ENCODE assay signal across 32 mouse cellular contexts in the genomic region with DNA sequence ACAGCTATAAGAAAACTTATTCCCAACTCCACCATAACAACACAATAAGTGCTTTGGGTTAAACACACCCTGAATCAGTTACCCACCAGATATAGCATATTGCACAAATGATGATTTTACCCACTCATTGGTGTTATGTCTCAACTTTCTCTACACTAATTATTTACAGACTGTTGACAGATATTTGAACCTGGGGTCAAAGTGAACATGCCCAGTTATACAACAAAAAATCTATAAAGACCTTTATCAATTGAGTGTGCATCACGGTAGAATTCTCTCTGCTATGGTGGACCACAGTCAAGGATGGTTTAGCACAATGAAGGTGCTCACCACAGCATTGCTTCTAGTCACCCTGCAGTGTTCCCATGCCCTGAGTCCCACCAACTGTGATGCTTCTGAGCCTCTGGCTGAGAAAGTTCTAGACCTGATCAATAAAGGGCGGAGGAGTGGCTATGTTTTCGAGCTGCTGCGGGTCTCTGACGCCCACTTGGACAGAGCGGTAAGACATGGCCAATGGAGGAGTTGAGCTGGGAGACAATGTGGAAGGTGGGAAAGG. TPM values are rescaled to one million over a fixed set of nuclear protein-coding genes. Genes with fewer than 3 reads are reported as not detected.
DNase-seq lines count a peak whose midpoint lies in the region; TF ChIP-seq lines count a peak whose summit lies in the region.
"Had no signal": no experiment of that assay in that cellular context is flagged by ENCODE, and none has a peak within 500 bp of the region (broad histone marks: within the 10 kb centered on the region; RNA-seq: fewer than 3 reads in every experiment).

Gene Hrg (plus strand): TSS at position 233 of the 556 bp plus-strand sequence.

- TF ChIP-seq CTCF in kidney, adult 2 months (conservative IDR thresholded peaks at IDR 0.05; ENCODE audit: insufficient read depth, insufficient read length, low read depth, low read length), result no peak
- TF ChIP-seq CTCF in liver, adult 2 months (IDR thresholded peaks at IDR 0.05; ENCODE audit: low read depth, low read length), result no peak

- no peaks in the 10 kb centered on the region for H3K4me1 ChIP-seq in kidney, adult 2 months (ENCODE audit: control insufficient read depth, insufficient read depth, low read length)
- H3K4me1 ChIP-seq in liver, adult 2 months (ENCODE audit: control insufficient read depth, insufficient read depth, low read length), result peaks cover 25% of the 10 kb centered on the region
- H3K4me1 ChIP-seq: embryonic facial prominence, embryonic 12.5 days; embryonic facial prominence, embryonic 15.5 days; heart, embryonic 15.5 days; hindbrain, embryonic 13.5 days had no signal

- no peaks in the 10 kb centered on the region for H3K27me3 ChIP-seq in kidney, adult 2 months (replicated peaks; ENCODE audit: control insufficient read depth, insufficient read depth, low read length)
- H3K27me3 ChIP-seq in liver, adult 2 months (ENCODE audit: control insufficient read depth, insufficient read depth, low read length), result no peaks in the 10 kb centered on the region
- H3K27me3 ChIP-seq: CH12.LX; embryonic facial prominence, embryonic 12.5 days; embryonic facial prominence, embryonic 15.5 days; heart, embryonic 12.5 days; heart, embryonic 15.5 days; hindbrain, embryonic 13.5 days had no signal

- no peaks in the 10 kb centered on the region for H3K36me3 ChIP-seq in kidney, adult 2 months (ENCODE audit: control insufficient read depth, insufficient read depth, low read length)
- H3K36me3 ChIP-seq in liver, adult 2 months (ENCODE audit: control insufficient read depth, insufficient read depth, low read length), result peaks cover 25% of the 10 kb centered on the region
- H3K36me3 ChIP-seq: embryonic facial prominence, embryonic 12.5 days; embryonic facial prominence, embryonic 15.5 days; G1E; heart, embryonic 12.5 days; heart, embryonic 15.5 days; hindbrain, embryonic 10.5 days; hindbrain, embryonic 13.5 days had no signal

- H3K9ac ChIP-seq in liver, adult 2 months (ENCODE audit: low read depth, low read length), result peak within 1 kb of the TSS; percentile 80
- H3K9ac ChIP-seq: embryonic facial prominence, embryonic 12.5 days; embryonic facial prominence, embryonic 15.5 days; forebrain, postnatal 0 days; heart, embryonic 12.5 days; heart, embryonic 15.5 days; hindbrain, embryonic 13.5 days had no signal

- DNase-seq in adrenal gland, postnatal 14 days, result no peak
- no peak for DNase-seq in adrenal gland, postnatal 4 days (ENCODE audit: low spot score in 2 of 2)
- peak; percentile 30 for DNase-seq in kidney, adult 2 months
- no peak for DNase-seq in kidney, postnatal 10 days
- DNase-seq in liver, adult 2 months (ENCODE audit: extremely low read depth, low read depth, low spot score), result peak; percentile 92
- DNase-seq in liver, result no peak
- DNase-seq: adrenal gland, adult 2 months; adrenal gland, postnatal 36 days; B cell, adult 2 months; cerebellum, adult 11 months; cerebellum, adult 2 months; cerebellum, adult 9-11 months; cerebellum, postnatal 25 days; forebrain, postnatal 0 days; gastrocnemius, adult 2 months; gastrocnemius, postnatal 14 days; heart, adult 18-20 months; heart, postnatal 10 days; heart, postnatal 36 days had no signal

- WGBS in kidney, adult 2 months, result 93% methylated on average over 6 of the region's 6 CpGs
- 30% methylated on average over 6 of the region's 6 CpGs for WGBS in liver, adult 2 months

- no peaks in the 10 kb centered on the region; the same call in 1 of the 2 replicates for H3K79me2 ChIP-seq in liver, adult 2 months (ENCODE audit: control insufficient read depth, insufficient read depth, low read length)

- no peak within 1 kb of the TSS for H3K27ac ChIP-seq in kidney, adult 2 months (ENCODE audit: insufficient read depth, low read depth, low read length)
- peak within 1 kb of the TSS; percentile 92 for H3K27ac ChIP-seq in liver, adult 2 months (replicated peaks; ENCODE audit: insufficient read depth, low read depth, low read length)
- H3K27ac ChIP-seq: embryonic facial prominence, embryonic 12.5 days; embryonic facial prominence, embryonic 15.5 days; gastrocnemius, adult 2 months; heart, embryonic 15.5 days; hindbrain, embryonic 10.5 days; hindbrain, embryonic 13.5 days had no signal

- no peak within 1 kb of the TSS for H3K4me3 ChIP-seq in kidney, adult 2 months (ENCODE audit: insufficient read depth, low read depth, low read length)
- H3K4me3 ChIP-seq in liver, adult 2 months (ENCODE audit: insufficient read depth, low read depth, low read length), result peak within 1 kb of the TSS; percentile 51
- H3K4me3 ChIP-seq: embryonic facial prominence, embryonic 12.5 days; embryonic facial prominence, embryonic 15.5 days; gastrocnemius, adult 2 months; heart, embryonic 12.5 days; heart, embryonic 15.5 days; hindbrain, embryonic 10.5 days; hindbrain, embryonic 13.5 days had no signal

- TF ChIP-seq POLR2A in kidney, adult 2 months (IDR thresholded peaks at IDR 0.05; ENCODE audit: low read depth, low read length), result no peak
- peak; percentile 63; the same call in 1 of the 2 replicates for TF ChIP-seq POLR2A in liver, adult 2 months (IDR thresholded peaks at IDR 0.05; ENCODE audit: extremely low read depth, insufficient read depth, low read length)

RNA-seq across cellular contexts. Expression of gene Hrg, which starts in this region (rescaled TPM):
- total RNA-seq in adrenal gland, postnatal 14 days (2021), result 10.0 and 153 TPM in 2 replicates
- total RNA-seq in adrenal gland, postnatal 4 days (2021), result 10 to 100 TPM in 1 of 2 experiments, 1 to 10 TPM in 1; 2.6 to 86.2 TPM
- polyA plus RNA-seq in kidney, adult 2 months (2012; rRNA removed), result 0.06 and 0.33 TPM in 2 replicates
- total RNA-seq in liver, adult 2 months (2014; rRNA removed), result 574 and 911 TPM in 2 replicates
- polyA plus RNA-seq in liver, adult 2 months (2012; rRNA removed), result 312 and 372 TPM in 2 replicates
- total RNA-seq: CH12.LX; common myeloid progenitor, adult 5-6 weeks; forebrain, postnatal 0 days; G1E; gastrocnemius, adult 2 months; gastrocnemius, postnatal 14 days; heart, adult 18-20 months; heart, postnatal 10 days; heart, postnatal 36 days had no signal
- polyA plus RNA-seq: cerebellum, adult 2 months; embryonic facial prominence, embryonic 12.5 days; forebrain, embryonic 14.5 days; forebrain, postnatal 0 days; frontal cortex, adult 2 months; G1E; heart, embryonic 12.5 days; heart, embryonic 15.5 days; hindbrain, embryonic 10.5 days; hindbrain, embryonic 13.5 days; hindbrain, embryonic 16.5 days; Patski had no signal

Comparison
In these comparisons a context has a peak if more than half of its experiments do, and no peak if none do; other contexts are left out.
1. RNA of gene Hrg (polyA plus RNA-seq): 312 to 372 TPM in liver, adult 2 months; 0.06 to 0.33 TPM in kidney, adult 2 months; every median in the first group is over 100 times any median in the second.
2. Peak in DNase-seq in kidney, adult 2 months; RNA of the gene not detected or under 1 TPM.